Mouse (Mus musculus) liver, embryonic 11.5 days (tissue): ENCODE data around the gene Otud7a. TPM values are rescaled to one million over a fixed set of nuclear protein-coding genes. Genes with fewer than 3 reads are reported as not detected.

Source experiments
- ATAC-seq: fragments of 200-750 bp; cut with Nextera tagmentation; replicated peaks from 2 replicates; pipeline ENCODE4 v1.8.0; 2017; ENCODE audit warnings: moderate number of reproducible peaks, mild to moderate bottlenecking, moderate TSS enrichment, moderate library complexity; ENCODE audit not compliant: low FRiP score
- DNase-seq: peaks from one replicate; pipeline ENCODE4 v3.0.0-alpha.2; 2017; ENCODE audit warnings: low spot score
- H3K27ac ChIP-seq: fragments of 300-500 bp; sonication (generic); 2 replicates; pipeline ENCODE4 v1.5.1; 2014; ENCODE audit warnings: mild to moderate bottlenecking, low read depth, low read length, control low read depth
- H3K27me3 ChIP-seq: fragments of 300-500 bp; sonication (generic); replicated peaks from 2 replicates; pipeline ENCODE4 v1.6.1; 2014; ENCODE audit warnings: low read length, mixed read lengths; ENCODE audit not compliant: control insufficient read depth, insufficient read depth
- H3K36me3 ChIP-seq: fragments of 300-500 bp; sonication (generic); 2 replicates; pipeline ENCODE4 v1.6.1; 2014; ENCODE audit warnings: mild to moderate bottlenecking, low read length, moderate library complexity, mixed read lengths; ENCODE audit not compliant: control insufficient read depth, insufficient read depth
- H3K4me1 ChIP-seq: fragments of 300-500 bp; sonication (generic); replicated peaks from 2 replicates; pipeline ENCODE4 v1.6.1; 2014; ENCODE audit warnings: low read length, mixed read lengths; ENCODE audit not compliant: control insufficient read depth, insufficient read depth
- H3K4me2 ChIP-seq: fragments of 300-500 bp; sonication (generic); 2 replicates; pipeline ENCODE4 v1.6.1; 2014; ENCODE audit warnings: mild to moderate bottlenecking, control low read depth, moderate library complexity
- H3K4me3 ChIP-seq: fragments of 300-500 bp; sonication (generic); 2 replicates; pipeline ENCODE4 v1.5.1; 2014; ENCODE audit warnings: low read depth, low read length, control low read depth
- H3K9ac ChIP-seq: fragments of 300-500 bp; sonication (generic); 2 replicates; pipeline ENCODE4 v1.6.1; 2014; ENCODE audit warnings: low read depth, low read length, control low read depth
- H3K9me3 ChIP-seq: fragments of 300-500 bp; sonication (generic); 2 replicates; pipeline ENCODE4 v1.6.1; 2016; ENCODE audit warnings: low read length, inconsistent platforms, mixed read lengths; ENCODE audit not compliant: control insufficient read depth
- WGBS: fragments of 180-500 bp; shearing (Covaris S2); extraction: QIAGEN DNeasy Blood & Tissue Kit; methylation state at CpG from one replicate; pipeline ENCODE4 v1.1.7; 2014; 5-methylcytosine and 5-hydroxymethylcytosine counted together
- polyA plus RNA-seq: library from polyadenylated mRNA; unstranded; fragments of >200 nt; fragmentation: Nextera tagmentation; extraction: Ambion mirVana; gene quantifications from 2 replicates; pipeline ENCODE4 v1.2.1, GENCODE M21; 2014

The Otud7a gene
- polyA plus RNA-seq, 1 experiment from 2014 or later, result 0.07 TPM

- DNase-seq (no peak), ATAC-seq (no peak)
- Histone ChIP-seq H3K4me1 (no peaks in the 10 kb centered on the region), H3K27ac (no peak overlapping the region), H3K27me3 (no peaks in the 10 kb centered on the region), H3K4me2 (no peak overlapping the region), H3K9me3 (no peaks in the 10 kb centered on the region), H3K4me3 (no peak overlapping the region), H3K36me3 (no peaks in the 10 kb centered on the region), H3K9ac (no peak overlapping the region)
- WGBS, result 85% methylated on average over 2 of the region's 2 CpGs
Measured at GRCm38 (mm10) chr7:63483091-63483490, 38.5 kb downstream of the Otud7a start.

- ATAC-seq (no peak), DNase-seq (no peak)
- WGBS, result 72% methylated on average over 9 of the region's 9 CpGs
- no peaks in the 10 kb centered on the region for H3K9me3 ChIP-seq
- H3K27ac ChIP-seq, result no peak overlapping the region
- no peak overlapping the region for H3K4me3 ChIP-seq
- no peaks in the 10 kb centered on the region for H3K27me3 ChIP-seq
- no peak overlapping the region for H3K4me2 ChIP-seq
- no peaks in the 10 kb centered on the region for H3K4me1 ChIP-seq
- no peaks in the 10 kb centered on the region for H3K36me3 ChIP-seq
- no peak overlapping the region for H3K9ac ChIP-seq
Measured at GRCm38 (mm10) chr7:63497051-63497547, 52.5 kb downstream of the Otud7a start.

DNA sequence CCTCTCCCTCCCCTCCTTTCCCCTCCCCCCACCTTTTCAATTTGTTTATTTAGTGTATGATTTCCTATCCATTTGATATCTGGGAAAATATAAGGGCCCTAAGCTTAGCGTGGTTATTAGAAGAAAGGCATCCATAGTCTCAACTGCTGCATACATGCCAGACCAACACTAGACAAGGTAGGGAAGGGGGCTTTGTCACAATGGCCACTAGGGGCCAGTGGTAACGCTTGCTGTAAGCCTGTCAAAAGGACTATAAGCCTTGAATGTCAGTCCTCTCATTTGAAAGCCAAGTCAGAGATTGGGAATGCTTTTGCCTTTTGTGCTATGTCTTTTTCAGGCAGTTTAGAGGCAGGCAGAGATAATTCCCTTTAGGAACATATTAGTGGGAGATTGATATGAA lies 59.7 kb downstream of the Otud7a start:
- H3K4me1 ChIP-seq, result no peaks in the 10 kb centered on the region
- H3K9ac ChIP-seq, result no peak overlapping the region
- DNase-seq (no peak), ATAC-seq (no peak)
- no peak overlapping the region for H3K27ac ChIP-seq
- 33% methylated on average over 2 of the region's 2 CpGs for WGBS
- H3K27me3 ChIP-seq, result no peaks in the 10 kb centered on the region
- H3K36me3 ChIP-seq, result no peaks in the 10 kb centered on the region
- no peak overlapping the region for H3K4me3 ChIP-seq
- H3K4me2 ChIP-seq, result no peak overlapping the region
- no peaks in the 10 kb centered on the region for H3K9me3 ChIP-seq

- no peaks in the 10 kb centered on the region for H3K36me3 ChIP-seq
- WGBS, result 86% methylated on average over 2 of the region's 2 CpGs
- no peaks in the 10 kb centered on the region for H3K9me3 ChIP-seq
- no peak for DNase-seq
- no peak overlapping the region for H3K4me3 ChIP-seq
- H3K27ac ChIP-seq, result no peak overlapping the region
- no peak overlapping the region for H3K4me2 ChIP-seq
- no peaks in the 10 kb centered on the region for H3K4me1 ChIP-seq
- no peak for ATAC-seq
- no peaks in the 10 kb centered on the region for H3K27me3 ChIP-seq
- H3K9ac ChIP-seq, result no peak overlapping the region
Measured at GRCm38 (mm10) chr7:63508079-63508478, 63.5 kb downstream of the Otud7a start.

GRCm38 (mm10) chr7:63509825-63510224 lies 65.3 kb downstream of the Otud7a start:
- Histone ChIP-seq H3K4me3 (no peak overlapping the region), H3K36me3 (no peaks in the 10 kb centered on the region), H3K4me1 (no peaks in the 10 kb centered on the region), H3K9me3 (no peaks in the 10 kb centered on the region), H3K9ac (no peak overlapping the region), H3K27ac (no peak overlapping the region), H3K27me3 (no peaks in the 10 kb centered on the region), H3K4me2 (no peak overlapping the region)
- WGBS, result 71% methylated on average over 1 of the region's 1 CpGs
- DNase-seq (no peak), ATAC-seq (no peak)

GRCm38 (mm10) chr7:63511458-63511857 lies 66.9 kb downstream of the Otud7a start:
- no peak overlapping the region for H3K4me2 ChIP-seq
- H3K9ac ChIP-seq, result no peak overlapping the region
- no peaks in the 10 kb centered on the region for H3K36me3 ChIP-seq
- no peak for ATAC-seq
- H3K9me3 ChIP-seq, result no peaks in the 10 kb centered on the region
- H3K4me1 ChIP-seq, result no peaks in the 10 kb centered on the region
- H3K27me3 ChIP-seq, result no peaks in the 10 kb centered on the region
- no peak overlapping the region for H3K27ac ChIP-seq
- no peak overlapping the region for H3K4me3 ChIP-seq
- no peak for DNase-seq

GRCm38 (mm10) chr7:63512561-63512960 lies 68.0 kb downstream of the Otud7a start:
- H3K4me3 ChIP-seq, result no peak overlapping the region
- H3K27ac ChIP-seq, result no peak overlapping the region
- DNase-seq (no peak), ATAC-seq (no peak)
- H3K36me3 ChIP-seq, result no peaks in the 10 kb centered on the region
- H3K4me1 ChIP-seq, result no peaks in the 10 kb centered on the region
- H3K9me3 ChIP-seq, result no peaks in the 10 kb centered on the region
- no peaks in the 10 kb centered on the region for H3K27me3 ChIP-seq
- 59% methylated on average over 2 of the region's 2 CpGs for WGBS
- H3K9ac ChIP-seq, result no peak overlapping the region
- no peak overlapping the region for H3K4me2 ChIP-seq

DNA sequence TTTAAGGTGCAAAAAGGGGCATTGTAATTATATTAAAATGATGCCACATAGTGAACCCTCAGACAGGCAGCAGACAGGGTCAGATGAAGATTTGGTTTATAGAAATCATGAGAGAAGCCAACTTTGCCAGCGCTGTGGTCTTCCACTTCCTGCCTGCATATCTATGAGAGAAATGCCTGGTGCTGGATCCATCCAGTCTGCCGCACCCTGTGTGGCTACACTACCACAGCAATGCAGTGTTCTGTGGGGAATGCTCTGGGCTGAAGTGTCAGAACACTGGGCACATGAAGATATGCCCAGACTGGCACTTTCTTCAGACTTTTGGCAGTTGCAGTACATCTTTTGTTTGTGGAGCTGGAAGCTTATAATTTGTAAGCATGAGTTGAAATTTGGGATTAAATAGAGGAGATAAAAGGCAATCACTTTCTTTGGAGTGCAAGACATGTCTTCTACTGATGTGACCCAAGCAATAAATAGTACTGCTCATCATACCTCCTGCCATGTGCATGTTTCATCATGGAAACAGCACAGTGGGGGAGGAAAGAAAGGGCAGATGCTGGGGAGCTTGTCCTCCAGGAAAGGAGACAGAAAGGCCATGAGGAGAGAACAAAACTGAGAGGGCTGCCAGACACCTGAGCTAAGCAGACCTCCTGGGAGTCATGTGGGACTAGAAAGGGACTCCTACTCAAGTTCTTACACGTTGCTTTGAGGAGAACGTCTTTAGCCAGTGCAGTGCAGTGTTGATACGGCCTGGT lies 71.8 kb downstream of the Otud7a start:
- ATAC-seq, result no peak
- Histone ChIP-seq H3K9me3 (no peaks in the 10 kb centered on the region), H3K4me3 (no peak overlapping the region), H3K4me2 (no peak overlapping the region), H3K9ac (no peak overlapping the region), H3K27me3 (no peaks in the 10 kb centered on the region), H3K36me3 (no peaks in the 10 kb centered on the region), H3K27ac (no peak overlapping the region), H3K4me1 (no peaks in the 10 kb centered on the region)
- WGBS, result 73% methylated on average over 5 of the region's 5 CpGs
- no peak for DNase-seq

- Histone ChIP-seq H3K4me2 (no peak overlapping the region), H3K9ac (no peak overlapping the region), H3K27me3 (no peaks in the 10 kb centered on the region), H3K36me3 (no peaks in the 10 kb centered on the region), H3K9me3 (no peaks in the 10 kb centered on the region), H3K4me3 (no peak overlapping the region), H3K4me1 (no peaks in the 10 kb centered on the region), H3K27ac (no peak overlapping the region)
- DNase-seq, result no peak
- 94% methylated on average over 1 of the region's 1 CpGs for WGBS
- ATAC-seq, result no peak
Measured at GRCm38 (mm10) chr7:63520299-63520698, 75.7 kb downstream of the Otud7a start.
